Mouse (Mus musculus): ENCODE results near the gene Rreb1.
A peak's percentile ranks its signal among the peaks of the same experiment; 100 is the strongest.

GRCm38 (mm10) chr13:37880581-37881130 is 102.5 kb downstream of the Rreb1 start:
- no peak for TF ChIP-seq CTCF (IDR thresholded peaks at IDR 0.05; ENCODE audit: control insufficient read depth, insufficient read depth, insufficient read length)
- TF ChIP-seq MYOG (IDR thresholded peaks at IDR 0.05; ENCODE audit: control insufficient read depth, extremely low read depth, insufficient read length): no peak
- no peak for TF ChIP-seq FOSL1 (IDR thresholded peaks at IDR 0.05; ENCODE audit: insufficient read depth, low read length, poor library complexity, severe bottlenecking)
- TF ChIP-seq CEBPB (IDR thresholded peaks at IDR 0.05; ENCODE audit: low read depth): no peak
- no peak for TF ChIP-seq MAX (IDR thresholded peaks at IDR 0.05)
- TF ChIP-seq MYOD1 (IDR thresholded peaks at IDR 0.05; ENCODE audit: control insufficient read depth, insufficient read length, low read depth): peak; percentile 42

Data from C2C12 (cell line).